Mouse (Mus musculus) embryonic fibroblast, embryonic 13.5 days (primary cell): ENCODE results near the gene Dgki. TPM values are rescaled to one million over a fixed set of nuclear protein-coding genes. Genes with fewer than 3 reads are reported as not detected.
A peak's percentile ranks its signal among the peaks of the same experiment; 100 is the strongest.

ENCODE experiments used
- H3K27ac ChIP-seq: 2 replicates; pipeline ENCODE4 v1.5.1; 2012; ENCODE audit warnings: low read length, control low read depth, inconsistent platforms; ENCODE audit not compliant: insufficient read depth
- H3K4me1 ChIP-seq: 2 replicates; pipeline ENCODE4 v1.6.1; 2011; ENCODE audit warnings: low read length; ENCODE audit not compliant: control insufficient read depth, insufficient read depth
- H3K4me3 ChIP-seq: 2 replicates; pipeline ENCODE4 v1.5.1; 2011; ENCODE audit warnings: mild to moderate bottlenecking, control low read depth, low read length; ENCODE audit not compliant: insufficient read depth
- CTCF ChIP-seq: IDR thresholded peaks from 2 replicates; pipeline ENCODE4 v1.5.1; 2011; ENCODE audit warnings: mild to moderate bottlenecking, control low read depth, low read length, moderate library complexity, borderline replicate concordance; ENCODE audit not compliant: insufficient read depth
- POLR2A ChIP-seq: IDR thresholded peaks from 2 replicates; pipeline ENCODE4 v1.6.1; 2011; ENCODE audit warnings: low read depth, mild to moderate bottlenecking, control low read depth, low read length, moderate library complexity
- polyA plus RNA-seq: library from polyadenylated mRNA; stranded (reverse); fragments of >200 nt; gene quantifications from 2 replicates; pipeline ENCODE4 v1.2.4, GENCODE M21; 2011; ENCODE audit warnings: low read depth; ENCODE audit not compliant: missing spikeins, insufficient read length

Gene Dgki
- polyA plus RNA-seq, 1 experiment: 0.33 TPM

DNA sequence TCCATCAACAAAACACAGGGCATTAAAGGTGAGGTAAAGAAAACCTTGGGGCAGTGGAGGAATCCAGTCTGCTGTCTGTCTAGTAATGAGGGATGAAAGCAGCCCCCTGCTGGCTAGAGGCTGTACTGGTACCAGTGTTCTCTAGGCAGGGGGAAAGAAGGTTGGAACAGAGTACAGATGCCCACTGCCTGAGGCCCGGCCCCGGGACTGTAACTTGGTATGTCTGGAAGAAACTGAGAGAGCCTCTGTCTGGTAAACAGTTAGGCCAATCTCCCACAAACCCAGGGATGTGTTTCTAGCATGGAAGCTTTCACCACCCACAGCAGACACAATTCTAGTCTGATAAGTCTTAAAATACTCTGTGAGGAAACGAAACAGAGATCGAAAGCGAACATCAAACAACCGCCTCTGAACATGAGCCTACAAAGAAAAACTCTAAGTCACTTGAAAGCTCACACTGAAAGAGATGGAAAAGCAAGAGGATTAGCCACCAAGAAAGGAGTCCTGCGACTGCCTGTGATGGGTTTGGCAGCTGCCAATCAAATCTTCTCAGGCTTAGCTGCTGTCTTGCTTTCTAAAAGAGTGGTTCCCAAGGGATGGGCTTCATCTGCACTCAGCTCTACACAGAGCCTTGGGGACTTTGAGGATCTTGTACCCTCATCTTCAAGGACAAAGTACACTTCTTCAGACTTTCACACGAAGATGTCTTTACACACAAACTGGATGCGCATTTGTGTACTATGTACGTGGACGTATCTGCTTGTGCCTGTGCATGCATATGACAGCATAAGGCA lies 262.7 kb downstream of the Dgki start:
- H3K4me3 ChIP-seq: no peak overlapping the region
- TF ChIP-seq CTCF (peak; percentile 28; the same call in 1 of the 2 replicates), POLR2A (no peak)
- 0 out of 2 replicates have a peak, but pooled peaks cover 2% of the 10 kb centered on the region for H3K4me1 ChIP-seq
- no peak overlapping the region for H3K27ac ChIP-seq

DNA sequence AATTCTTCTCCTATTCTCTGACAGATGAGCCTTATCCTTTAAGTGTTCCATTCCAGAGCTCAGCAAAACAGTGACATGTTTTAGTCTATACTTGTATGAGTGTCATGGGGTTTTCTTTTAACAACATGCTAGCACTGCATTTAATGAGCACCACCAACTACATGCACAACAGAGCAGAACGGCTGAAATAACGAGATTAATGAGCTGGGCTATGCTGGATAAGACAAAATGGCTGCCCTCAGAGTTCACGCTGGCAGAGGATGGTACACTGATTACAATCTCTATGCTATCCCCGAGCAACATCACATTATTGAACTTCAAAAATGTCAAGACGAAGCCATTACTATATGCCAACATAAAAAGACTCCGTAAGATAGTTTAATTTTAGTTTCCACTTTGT lies 264.3 kb downstream of the Dgki start:
- Histone ChIP-seq H3K4me3 (no peak overlapping the region), H3K27ac (no peak overlapping the region), H3K4me1 (0 out of 2 replicates have a peak, but pooled peaks cover 2% of the 10 kb centered on the region)
- TF ChIP-seq CTCF (no peak), POLR2A (no peak)

DNA sequence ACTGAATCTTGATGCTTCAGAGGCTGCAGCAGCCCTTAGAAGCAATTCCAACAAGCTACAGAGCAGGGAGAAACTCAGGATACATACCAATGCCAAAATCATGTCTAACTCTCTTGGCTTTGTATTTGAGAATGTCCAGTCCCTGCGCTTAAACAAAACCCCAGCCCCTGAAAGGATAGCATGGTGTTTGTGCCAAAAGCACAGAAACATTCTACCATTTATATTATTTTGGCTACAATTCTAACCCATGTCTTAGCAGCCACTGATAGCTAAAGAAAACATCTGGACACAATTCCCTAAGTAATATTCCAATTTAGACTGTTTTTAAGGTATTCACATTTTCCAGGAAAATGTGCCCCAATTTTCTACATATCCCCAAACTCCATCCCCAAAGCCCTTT lies 269.0 kb downstream of the Dgki start:
- H3K27ac ChIP-seq: peak overlapping the region; percentile 51; the same call in 1 of the 2 replicates
- peaks cover 9% of the 10 kb centered on the region for H3K4me1 ChIP-seq
- no peak overlapping the region for H3K4me3 ChIP-seq
- no peak for TF ChIP-seq POLR2A
- no peak for TF ChIP-seq CTCF

DNA sequence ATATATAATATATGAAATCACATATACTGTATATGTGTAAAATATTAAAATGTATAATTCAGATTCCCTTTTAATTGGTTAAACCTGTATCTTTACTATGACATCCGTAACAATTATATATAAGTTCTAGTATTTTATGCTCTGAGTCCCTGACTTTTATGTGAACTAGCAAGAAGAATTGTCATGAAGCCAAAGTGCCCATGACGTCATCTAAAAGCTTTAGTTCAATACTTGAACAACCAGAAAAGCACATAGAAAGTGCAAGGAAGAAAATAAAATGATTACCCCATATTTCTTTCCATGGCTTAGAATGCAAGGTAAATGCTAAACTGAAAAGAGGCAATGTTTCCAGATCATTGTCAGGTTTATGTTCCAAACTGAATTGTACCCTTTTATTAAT lies 269.6 kb downstream of the Dgki start:
- no peak for TF ChIP-seq POLR2A
- TF ChIP-seq CTCF: no peak

DNA sequence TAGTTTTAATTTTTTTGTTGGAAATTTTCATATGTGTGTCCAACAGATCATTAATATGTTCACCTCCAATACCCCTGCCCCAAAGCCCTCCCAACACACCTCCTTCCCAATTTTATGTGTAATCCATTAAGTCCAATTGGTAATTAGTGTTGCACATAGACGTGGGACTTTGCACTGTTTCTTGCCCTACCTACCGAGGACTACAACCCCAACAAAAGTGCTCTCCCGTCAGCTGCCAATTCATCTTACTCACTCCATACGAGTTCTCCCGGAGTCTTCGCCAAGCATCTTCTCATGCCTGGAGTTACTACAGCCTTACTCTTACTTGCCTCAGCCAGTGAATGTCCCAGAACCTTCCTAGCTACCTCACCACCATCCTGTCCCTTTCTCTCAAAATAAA lies 271.1 kb downstream of the Dgki start:
- Histone ChIP-seq H3K27ac (no peak overlapping the region), H3K4me1 (peaks cover 9% of the 10 kb centered on the region), H3K4me3 (no peak overlapping the region)
- no peak for TF ChIP-seq POLR2A
- TF ChIP-seq CTCF: no peak

More for the DNA sequence above, 269.6 kb downstream of the Dgki start:
- no peak overlapping the region for H3K4me3 ChIP-seq
- H3K4me1 ChIP-seq: peaks cover 9% of the 10 kb centered on the region
- H3K27ac ChIP-seq: no peak overlapping the region

DNA sequence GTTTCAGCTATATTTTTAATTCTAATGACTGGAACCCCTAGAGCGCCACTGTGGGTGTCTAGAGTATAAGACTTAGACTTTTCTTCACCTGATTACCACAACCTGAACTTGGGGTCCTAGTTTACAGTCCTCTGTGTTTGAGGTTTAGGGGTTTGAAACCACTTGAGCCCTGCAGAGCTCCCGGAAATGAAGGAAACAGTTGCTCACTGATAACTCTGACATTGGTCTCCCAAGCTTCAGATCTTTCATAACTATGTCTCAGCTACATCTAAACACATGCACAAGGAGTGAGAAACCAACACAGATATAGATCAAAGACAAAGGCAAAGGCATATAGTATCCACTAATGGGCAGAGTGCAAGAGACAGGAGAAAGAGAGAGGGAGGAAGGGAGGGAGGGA lies 271.7 kb downstream of the Dgki start:
- TF ChIP-seq POLR2A (no peak), CTCF (no peak)
- Histone ChIP-seq H3K4me3 (no peak overlapping the region), H3K27ac (no peak overlapping the region)

DNA sequence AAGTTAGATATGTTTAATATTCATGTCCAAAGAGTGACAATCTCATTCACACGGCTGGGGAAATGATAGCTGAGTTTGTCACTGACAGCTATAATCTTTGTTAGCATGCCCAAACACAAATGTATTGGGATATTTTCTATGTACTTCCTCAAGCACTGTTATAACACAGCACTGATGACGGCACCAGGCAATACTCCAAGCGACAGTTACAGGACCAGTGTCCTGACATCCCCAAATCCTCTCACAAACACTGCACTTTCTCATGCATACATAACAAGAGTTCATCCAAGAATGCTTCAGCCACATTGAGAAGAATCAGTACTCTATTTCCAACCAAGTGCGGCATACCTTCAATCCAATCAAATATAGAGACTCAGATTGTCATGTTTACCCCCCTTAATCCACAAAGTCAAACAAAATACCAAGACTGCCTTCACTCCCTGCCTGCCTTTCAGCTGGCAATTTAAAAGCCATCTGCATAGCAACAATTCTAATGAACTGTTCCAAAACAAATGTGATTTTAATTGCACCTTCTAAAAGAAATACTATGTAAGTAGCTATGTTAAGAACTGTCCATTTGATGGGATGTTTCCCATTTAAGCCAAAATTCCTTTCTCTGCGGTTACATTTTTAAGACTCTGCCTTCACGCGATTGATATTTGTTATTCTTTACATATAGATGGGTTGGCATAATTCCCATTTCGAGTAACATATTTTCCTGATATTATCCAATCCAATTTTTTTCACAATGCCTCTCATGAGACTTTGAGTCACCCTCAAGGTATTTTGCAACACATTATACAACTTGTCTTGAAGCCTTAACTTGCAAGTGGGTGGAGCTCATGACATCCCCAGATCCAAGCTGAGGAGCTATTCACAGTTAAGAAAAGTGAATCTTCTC lies 273.4 kb downstream of the Dgki start:
- peaks cover 14% of the 10 kb centered on the region for H3K4me1 ChIP-seq
- TF ChIP-seq CTCF (no peak), POLR2A (no peak; the same call in 1 of the 2 replicates)
- H3K27ac ChIP-seq: peak overlapping the region; percentile 81
- no peak overlapping the region for H3K4me3 ChIP-seq

More for the DNA sequence above, 271.7 kb downstream of the Dgki start:
- peaks cover 13% of the 10 kb centered on the region for H3K4me1 ChIP-seq

DNA sequence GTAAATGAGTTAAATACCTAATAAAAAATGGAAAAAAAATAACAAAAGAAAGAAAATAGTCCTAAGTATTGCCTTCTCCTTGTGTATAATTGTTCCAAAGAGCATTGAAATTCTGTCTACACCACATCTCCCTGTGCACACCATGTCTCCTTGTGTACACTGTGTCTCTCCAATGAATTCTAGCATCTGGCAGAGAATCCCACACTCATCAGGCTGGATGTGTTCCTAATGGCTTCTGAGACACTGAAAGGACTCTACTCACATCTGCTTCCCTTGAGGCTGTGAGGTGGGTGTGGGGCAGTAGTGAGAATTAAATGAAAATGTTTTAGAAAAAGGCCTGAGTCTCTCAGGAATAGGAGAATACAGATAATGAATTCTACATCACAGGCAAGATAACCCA lies 283.9 kb downstream of the Dgki start:
- peaks cover 4% of the 10 kb centered on the region for H3K4me1 ChIP-seq
- no peak for TF ChIP-seq CTCF
- TF ChIP-seq POLR2A: no peak

DNA sequence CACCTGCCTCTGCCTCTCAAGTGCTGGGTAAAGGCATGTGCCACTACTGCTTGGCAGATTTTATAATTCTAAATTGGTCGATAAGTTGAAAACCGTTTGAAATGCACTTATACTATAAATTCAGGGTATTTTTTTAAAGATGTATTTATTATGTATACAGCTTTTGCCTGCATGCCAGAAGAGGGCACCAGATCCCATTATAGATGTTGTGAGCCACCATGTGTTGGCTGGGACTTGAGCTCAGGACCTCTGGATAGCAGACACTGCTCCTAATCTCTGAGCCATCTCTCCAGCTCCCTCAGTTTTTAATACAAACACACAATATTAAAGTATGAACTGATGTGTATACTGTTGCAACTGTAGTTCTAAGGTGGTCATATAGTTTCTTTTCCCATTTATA lies 288.4 kb downstream of the Dgki start:
- Histone ChIP-seq H3K4me1 (no peaks in the 10 kb centered on the region), H3K4me3 (no peak overlapping the region), H3K27ac (no peak overlapping the region)
- no peak for TF ChIP-seq CTCF
- no peak for TF ChIP-seq POLR2A

More for the DNA sequence above, 283.9 kb downstream of the Dgki start:
- H3K4me3 ChIP-seq: no peak overlapping the region
- no peak overlapping the region for H3K27ac ChIP-seq
